Mouse (Mus musculus) liver, adult 2 months (tissue): ENCODE measurements around the gene Sh3bp5.

ENCODE experiments used
- CTCF ChIP-seq: fragments of 200-500 bp; IDR thresholded peaks from 2 replicates; pipeline ENCODE4 v1.5.1; 2011; ENCODE audit warnings: low read depth, low read length, control low read depth
- POLR2A ChIP-seq: fragments of 200-500 bp; IDR thresholded peaks from 2 replicates; pipeline ENCODE4 v1.6.1; 2011; ENCODE audit warnings: low read length, control low read depth; ENCODE audit not compliant: insufficient read depth; ENCODE audit errors: extremely low read depth

- TF ChIP-seq POLR2A: no peak
- TF ChIP-seq CTCF: no peak
These were observed 20.3 kb upstream of the Sh3bp5 start for GRCm38 (mm10) chr14:31456064-31456721.
